Mouse (Mus musculus) brain, embryonic 14.5 days (tissue): ENCODE results near the gene Camta1.

Source experiments
- CTCF ChIP-seq: fragments of 200-500 bp; IDR thresholded peaks from 2 replicates; pipeline ENCODE4 v1.5.1; 2012; ENCODE audit warnings: inconsistent platforms, mild to moderate bottlenecking, moderate library complexity, borderline replicate concordance; ENCODE audit not compliant: insufficient read depth, insufficient read length; ENCODE audit errors: extremely low read depth
- POLR2A ChIP-seq: fragments of 200-500 bp; IDR thresholded peaks from 2 replicates; pipeline ENCODE4 v1.6.1; 2012; ENCODE audit warnings: mild to moderate bottlenecking, inconsistent platforms, borderline replicate concordance; ENCODE audit not compliant: poor library complexity, insufficient read depth, insufficient read length, severe bottlenecking; ENCODE audit errors: extremely low read depth

- TF ChIP-seq CTCF (no peak), POLR2A (no peak)
These were observed 533.6 kb downstream of the Camta1 start for GRCm38 (mm10) chr4:151328071-151328470.
